Mouse (Mus musculus) MEL (cell line): ENCODE data around the gene Vdac1. TPM values are rescaled to one million over a fixed set of nuclear protein-coding genes. Genes with fewer than 3 reads are reported as not detected.

Experiments used
- DNase-seq: peaks from one replicate; pipeline ENCODE4 v3.0.0; 2011; ENCODE audit warnings: low read depth, low spot score
- H3K27ac ChIP-seq: 2 replicates; pipeline ENCODE4 v1.5.1; 2012; ENCODE audit warnings: low read depth, mild to moderate bottlenecking, control low read depth, low read length, moderate library complexity; ENCODE audit not compliant: control insufficient read depth
- H3K27me3 ChIP-seq, 2 experiments: fragments of 150-350 bp in 1 of 2; sonication (generic) in 1 of 2; 2 replicates each; pipeline ENCODE4 v1.6.1; 2012; ENCODE audit warnings: low read length in 2 of 2, mild to moderate bottlenecking in 2 of 2, improper control_type of control experiment in 1 of 2, moderate library complexity in 1 of 2; ENCODE audit not compliant: insufficient read depth in 2 of 2, control insufficient read depth in 1 of 2
- H3K36me3 ChIP-seq, 2 experiments: 2 replicates each; pipeline ENCODE4 v1.6.1; 2012 to 2014; ENCODE audit warnings: low read length in 2 of 2, improper control_type of control experiment in 1 of 2, inconsistent platforms in 1 of 2, mild to moderate bottlenecking in 1 of 2; ENCODE audit not compliant: insufficient read depth in 2 of 2, control insufficient read depth in 1 of 2
- H3K4me1 ChIP-seq, 2 experiments: fragments of 150-350 bp in 1 of 2; sonication (generic) in 1 of 2; 2 replicates each; pipeline ENCODE4 v1.6.1; 2012; ENCODE audit warnings: low read length in 2 of 2, improper control_type of control experiment in 1 of 2, mild to moderate bottlenecking in 1 of 2; ENCODE audit not compliant: insufficient read depth in 2 of 2, control insufficient read depth in 1 of 2
- H3K4me3 ChIP-seq, 2 experiments: fragments of 150-350 bp in 1 of 2; sonication (generic) in 1 of 2; 2 replicates each; pipeline ENCODE4 v1.5.1; 2012; ENCODE audit warnings: low read depth in 2 of 2, low read length in 2 of 2, mild to moderate bottlenecking in 2 of 2, moderate library complexity in 2 of 2, control low read depth in 1 of 2, improper control_type of control experiment in 1 of 2; ENCODE audit not compliant: control insufficient read depth in 1 of 2, insufficient read depth in 1 of 2
- H3K79me2 ChIP-seq: 2 replicates; pipeline ENCODE4 v1.6.1; 2012; ENCODE audit warnings: mild to moderate bottlenecking, low read length, moderate library complexity; ENCODE audit not compliant: control insufficient read depth, poor library complexity, insufficient read depth
- H3K9ac ChIP-seq: 2 replicates; pipeline ENCODE4 v1.6.1; 2012; ENCODE audit warnings: low read depth, mild to moderate bottlenecking, control low read depth, low read length, moderate library complexity; ENCODE audit not compliant: control insufficient read depth, poor library complexity, severe bottlenecking
- H3K9me3 ChIP-seq: fragments of 150-350 bp; sonication (generic); replicated peaks from 2 replicates; pipeline ENCODE4 v1.6.1; 2012; ENCODE audit warnings: mild to moderate bottlenecking, low read length, improper control_type of control experiment, moderate library complexity; ENCODE audit not compliant: insufficient read depth
- BHLHE40 ChIP-seq: IDR thresholded peaks from 2 replicates; pipeline ENCODE4 v1.6.1; 2012; ENCODE audit warnings: low read depth, mild to moderate bottlenecking, inconsistent platforms, low read length, improper control_type of control experiment, borderline replicate concordance
- CTCF ChIP-seq, 3 experiments: IDR thresholded peaks in 2 of 3; conservative IDR thresholded peaks in 1 of 3; 2 replicates each; pipeline ENCODE4 v1.5.1; 2011 to 2012; ENCODE audit warnings: low read length in 3 of 3, low read depth in 2 of 3, mild to moderate bottlenecking in 2 of 3, improper control_type of control experiment in 1 of 3, inconsistent platforms in 1 of 3, mixed read lengths in 1 of 3, moderate library complexity in 1 of 3; ENCODE audit not compliant: control insufficient read depth in 1 of 3, insufficient read depth in 1 of 3, poor library complexity in 1 of 3, severe bottlenecking in 1 of 3
- E2F4 ChIP-seq: IDR thresholded peaks from 2 replicates; pipeline ENCODE4 v1.6.1; 2011; ENCODE audit warnings: low read depth, low read length, improper control_type of control experiment, borderline replicate concordance
- EP300 ChIP-seq, 2 experiments: IDR thresholded peaks; 2 replicates each; pipeline ENCODE4 v1.6.1; 2011; ENCODE audit warnings: improper control_type of control experiment in 2 of 2, low read length in 2 of 2, low read depth in 1 of 2, mild to moderate bottlenecking in 1 of 2
- ETS1 ChIP-seq: IDR thresholded peaks from 2 replicates; pipeline ENCODE4 v1.6.1; 2012; ENCODE audit warnings: low read depth, mild to moderate bottlenecking, inconsistent platforms, low read length, improper control_type of control experiment, moderate library complexity
- GATA1 ChIP-seq: IDR thresholded peaks from 2 replicates; pipeline ENCODE4 v1.6.1; 2011; ENCODE audit warnings: low read depth, low read length, improper control_type of control experiment
- HCFC1 ChIP-seq: IDR thresholded peaks from 2 replicates; pipeline ENCODE4 v1.6.1; 2012; ENCODE audit warnings: low read depth, mild to moderate bottlenecking, inconsistent platforms, low read length, improper control_type of control experiment, moderate library complexity
- JUND ChIP-seq: IDR thresholded peaks from 2 replicates; pipeline ENCODE4 v1.6.1; 2011; ENCODE audit warnings: low read depth, mild to moderate bottlenecking, improper control_type of control experiment, low read length
- MAX ChIP-seq: IDR thresholded peaks from 2 replicates; pipeline ENCODE4 v1.6.1; 2011; ENCODE audit warnings: low read length, improper control_type of control experiment
- MAZ ChIP-seq: IDR thresholded peaks from 2 replicates; pipeline ENCODE4 v1.6.1; 2012; ENCODE audit warnings: low read depth, mild to moderate bottlenecking, inconsistent platforms, low read length, improper control_type of control experiment
- MXI1 ChIP-seq: IDR thresholded peaks from 2 replicates; pipeline ENCODE4 v1.6.1; 2011; ENCODE audit warnings: mild to moderate bottlenecking, low read depth, low read length, improper control_type of control experiment
- MYC ChIP-seq: IDR thresholded peaks from 2 replicates; pipeline ENCODE4 v1.6.1; 2011; ENCODE audit warnings: low read depth, mild to moderate bottlenecking, low read length, improper control_type of control experiment, moderate library complexity
- POLR2A ChIP-seq, 2 experiments: IDR thresholded peaks; 2 replicates each; pipeline ENCODE4 v1.6.1; 2011 to 2012; ENCODE audit warnings: low read length in 2 of 2, mild to moderate bottlenecking in 2 of 2, control low read depth in 1 of 2, improper control_type of control experiment in 1 of 2, low read depth in 1 of 2, moderate library complexity in 1 of 2; ENCODE audit not compliant: control insufficient read depth in 1 of 2, insufficient read depth in 1 of 2, poor library complexity in 1 of 2
- POLR2AphosphoS2 ChIP-seq: IDR thresholded peaks from 2 replicates; pipeline ENCODE4 v1.6.1; 2011; ENCODE audit warnings: low read length, improper control_type of control experiment
- POLR2AphosphoS5 ChIP-seq: IDR thresholded peaks from 2 replicates; pipeline ENCODE4 v1.6.1; 2012; ENCODE audit warnings: low read depth, borderline replicate concordance, mild to moderate bottlenecking, inconsistent platforms, low read length, moderate library complexity, mixed read lengths
- RAD21 ChIP-seq: IDR thresholded peaks from 2 replicates; pipeline ENCODE4 v1.6.1; 2011; ENCODE audit warnings: mild to moderate bottlenecking, low read depth, low read length, improper control_type of control experiment
- SMC3 ChIP-seq: IDR thresholded peaks from 2 replicates; pipeline ENCODE4 v1.6.1; 2011; ENCODE audit warnings: low read depth, low read length, improper control_type of control experiment
- TBP ChIP-seq: IDR thresholded peaks from 2 replicates; pipeline ENCODE4 v1.8.0; 2011; ENCODE audit warnings: low read depth, low read length, improper control_type of control experiment
- UBTF ChIP-seq: IDR thresholded peaks from 2 replicates; pipeline ENCODE4 v1.6.1; 2012; ENCODE audit warnings: low read depth, mild to moderate bottlenecking, inconsistent platforms, low read length, improper control_type of control experiment, moderate library complexity, borderline replicate concordance; ENCODE audit not compliant: insufficient read depth
- USF2 ChIP-seq, 2 experiments: IDR thresholded peaks; 2 replicates each; pipeline ENCODE4 v1.6.1; 2011 to 2012; ENCODE audit warnings: improper control_type of control experiment in 2 of 2, low read length in 2 of 2, borderline replicate concordance in 1 of 2, inconsistent platforms in 1 of 2, low read depth in 1 of 2, mild to moderate bottlenecking in 1 of 2; ENCODE audit not compliant: insufficient read depth in 1 of 2
- ZC3H11A ChIP-seq: IDR thresholded peaks from 2 replicates; pipeline ENCODE4 v1.6.1; 2012; ENCODE audit warnings: low read depth, mild to moderate bottlenecking, inconsistent platforms, low read length, improper control_type of control experiment
- ZKSCAN1 ChIP-seq: IDR thresholded peaks from 2 replicates; pipeline ENCODE4 v1.6.1; 2012; ENCODE audit warnings: low read depth, mild to moderate bottlenecking, inconsistent platforms, low read length, improper control_type of control experiment, moderate library complexity
- ZNF384 ChIP-seq: IDR thresholded peaks from 2 replicates; pipeline ENCODE4 v1.6.1; 2012; ENCODE audit warnings: low read depth, mild to moderate bottlenecking, inconsistent platforms, low read length, improper control_type of control experiment
- polyA plus RNA-seq, 2 experiments: library from polyadenylated mRNA; stranded (reverse) in 1 of 2; unstranded in 1 of 2; fragments of >175 nt in 1 of 2; fragments of >200 nt in 1 of 2; gene quantifications; 2 replicates each; pipeline versions ENCODE4 v1.2.1 to v1.2.4; 2012; ENCODE audit warnings: low replicate concordance in 2 of 2, low read depth in 1 of 2; ENCODE audit not compliant: insufficient read length in 2 of 2, insufficient read depth in 1 of 2, missing spikeins in 1 of 2
- total RNA-seq: library from RNA; depleted of rRNA; stranded (reverse); fragments of 300-350 nt; gene quantifications from 2 replicates; pipeline ENCODE4 v1.2.3, GENCODE M21; 2012

Vdac1 gene
- total and polyA plus RNA-seq, 3 experiments = 257 to 389 (median 381) TPM

- H3K27me3 ChIP-seq = no peaks in the 10 kb centered on the region
- TF ChIP-seq TBP (no peak), ZC3H11A (no peak), MYC (no peak), MAX (no peak), E2F4 (no peak), CTCF (IDR thresholded peaks at IDR 0.05 in 2 of 3, conservative IDR thresholded peaks at IDR 0.05 in 1 of 3; ENCODE audit: control insufficient read depth in 1 of 3, insufficient read depth in 1 of 3, low read depth in 2 of 3, low read length in 3 of 3, poor library complexity in 1 of 3, severe bottlenecking in 1 of 3) (no peak), EP300 (IDR thresholded peaks at IDR 0.05; ENCODE audit: low read depth in 1 of 2, low read length in 2 of 2) (no peak)
- H3K27ac ChIP-seq = no peak overlapping the region
- no peaks in the 10 kb centered on the region for H3K79me2 ChIP-seq
- no peaks in the 10 kb centered on the region for H3K36me3 ChIP-seq
- H3K9ac ChIP-seq = no peak overlapping the region
- H3K4me1 ChIP-seq = no peaks in the 10 kb centered on the region
- H3K9me3 ChIP-seq = no peaks in the 10 kb centered on the region
- no peak overlapping the region for H3K4me3 ChIP-seq
- no peak for DNase-seq
Measured at GRCm38 (mm10) chr11:52433797-52434195, 73.1 kb downstream of the Vdac1 start.

- Histone ChIP-seq H3K79me2 (no peaks in the 10 kb centered on the region), H3K27ac (no peak overlapping the region)
Measured at GRCm38 (mm10) chr11:52435466-52435865, 74.8 kb downstream of the Vdac1 start.

GRCm38 (mm10) chr11:52437123-52437522 lies 76.5 kb downstream of the Vdac1 start:
- H3K9ac ChIP-seq = no peak overlapping the region
- H3K27ac ChIP-seq = no peak overlapping the region
- H3K4me1 ChIP-seq = no peaks in the 10 kb centered on the region
- no peaks in the 10 kb centered on the region for H3K9me3 ChIP-seq
- TF ChIP-seq UBTF (no peak), BHLHE40 (no peak), ZKSCAN1 (no peak), GATA1 (no peak), ZNF384 (no peak), CTCF (IDR thresholded peaks at IDR 0.05 in 2 of 3, conservative IDR thresholded peaks at IDR 0.05 in 1 of 3; ENCODE audit: control insufficient read depth in 1 of 3, insufficient read depth in 1 of 3, low read depth in 2 of 3, low read length in 3 of 3, poor library complexity in 1 of 3, severe bottlenecking in 1 of 3) (no peak), MXI1 (no peak), ETS1 (no peak), POLR2A (IDR thresholded peaks at IDR 0.05; ENCODE audit: control insufficient read depth in 1 of 2, insufficient read depth in 1 of 2, low read depth in 1 of 2, low read length in 2 of 2, poor library complexity in 1 of 2) (no peak), HCFC1 (no peak), USF2 (IDR thresholded peaks at IDR 0.05; ENCODE audit: borderline replicate concordance in 1 of 2, insufficient read depth in 1 of 2, low read depth in 1 of 2, low read length in 2 of 2) (no peak), POLR2AphosphoS5 (no peak), SMC3 (no peak)
- H3K79me2 ChIP-seq = no peaks in the 10 kb centered on the region
- no peak overlapping the region for H3K4me3 ChIP-seq
- no peaks in the 10 kb centered on the region for H3K36me3 ChIP-seq
- H3K27me3 ChIP-seq = no peaks in the 10 kb centered on the region
- no peak for DNase-seq

More at GRCm38 (mm10) chr11:52435466-52435865, 74.8 kb downstream of the Vdac1 start:
- Histone ChIP-seq H3K27me3 (no peaks in the 10 kb centered on the region), H3K36me3 (no peaks in the 10 kb centered on the region), H3K4me1 (no peaks in the 10 kb centered on the region), H3K9me3 (no peaks in the 10 kb centered on the region), H3K4me3 (no peak overlapping the region), H3K9ac (no peak overlapping the region)
- TF ChIP-seq RAD21 = no peak
- no peak for TF ChIP-seq ZC3H11A
- TF ChIP-seq POLR2AphosphoS2 = no peak
- no peak for TF ChIP-seq MAX
- TF ChIP-seq JUND = no peak
- TF ChIP-seq MAZ = no peak
- DNase-seq = no peak
